ENCODE assay signal across 27 mouse cellular contexts in the genomic region with DNA sequence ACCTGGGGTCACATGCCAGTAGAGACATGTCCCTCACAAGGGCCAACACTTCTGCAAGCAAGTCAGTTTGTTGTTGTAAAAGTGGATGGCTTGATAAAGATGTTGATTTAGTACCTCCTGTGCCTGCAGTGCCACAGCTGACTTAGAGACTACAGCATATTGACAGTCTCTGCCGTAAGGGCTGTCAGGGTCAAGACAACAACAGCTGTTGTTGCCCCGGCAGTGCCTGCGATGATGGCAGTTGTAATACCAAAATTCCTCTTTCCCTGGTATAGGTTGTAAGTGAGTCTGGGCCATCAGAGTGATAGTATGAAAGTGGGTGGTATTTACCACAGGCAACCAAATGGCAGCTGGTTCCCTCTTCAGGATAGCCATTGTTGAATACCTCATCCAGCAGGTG.
"Had no signal": no experiment of that assay in that cellular context is flagged by ENCODE, and none has a peak within 500 bp of the region (broad histone marks: within the 10 kb centered on the region; RNA-seq: fewer than 3 reads in every experiment).

No protein-coding gene starts in this region.

- ATAC-seq: forebrain, embryonic 13.5 days; forebrain, embryonic 14.5 days; forebrain, embryonic 15.5 days; forebrain, embryonic 16.5 days; forebrain, postnatal 0 days had no signal

- H3K4me3 ChIP-seq: embryonic facial prominence, embryonic 10.5 days; embryonic facial prominence, embryonic 12.5 days; embryonic facial prominence, embryonic 13.5 days; embryonic facial prominence, embryonic 15.5 days; erythroblast, embryonic 14.5 days; forebrain, embryonic 10.5 days; forebrain, embryonic 12.5 days; forebrain, embryonic 13.5 days; forebrain, embryonic 15.5 days; heart, adult 2 months had no signal

- H3K27me3 ChIP-seq: embryonic facial prominence, embryonic 12.5 days; embryonic facial prominence, embryonic 13.5 days; embryonic facial prominence, embryonic 15.5 days; forebrain, embryonic 12.5 days; forebrain, embryonic 13.5 days; forebrain, embryonic 15.5 days had no signal

- H3K27ac ChIP-seq: embryonic facial prominence, embryonic 10.5 days; embryonic facial prominence, embryonic 12.5 days; embryonic facial prominence, embryonic 13.5 days; embryonic facial prominence, embryonic 15.5 days; forebrain, embryonic 10.5 days; forebrain, embryonic 12.5 days; forebrain, embryonic 13.5 days; forebrain, embryonic 15.5 days; heart, adult 2 months had no signal

- H3K9ac ChIP-seq: embryonic facial prominence, embryonic 12.5 days; embryonic facial prominence, embryonic 13.5 days; embryonic facial prominence, embryonic 15.5 days; forebrain, embryonic 12.5 days; forebrain, embryonic 13.5 days; forebrain, embryonic 15.5 days; forebrain, postnatal 0 days had no signal

- H3K4me1 ChIP-seq: embryonic facial prominence, embryonic 12.5 days; embryonic facial prominence, embryonic 13.5 days; embryonic facial prominence, embryonic 15.5 days; forebrain, embryonic 10.5 days; forebrain, embryonic 12.5 days; forebrain, embryonic 15.5 days had no signal

- DNase-seq: cerebellum, adult 2 months; cerebellum, adult 8-10 months; cerebellum, adult 9-10 months; cerebellum, adult 9-11 months; cerebellum, postnatal 10 days; cerebellum, postnatal 14 days; cerebellum, postnatal 25 days; cerebellum, postnatal 36 days; embryo, embryonic 11 days; forebrain, postnatal 0 days; gastrocnemius, postnatal 10 days; gastrocnemius, postnatal 14 days; gastrocnemius, postnatal 25 days; gastrocnemius, postnatal 36 days; heart, adult 18-20 months; heart, adult 2 months had no signal

- H3K36me3 ChIP-seq: embryonic facial prominence, embryonic 12.5 days; embryonic facial prominence, embryonic 15.5 days; forebrain, embryonic 12.5 days; forebrain, embryonic 15.5 days had no signal

- H3K9me3 ChIP-seq: embryonic facial prominence, embryonic 10.5 days; embryonic facial prominence, embryonic 12.5 days; embryonic facial prominence, embryonic 13.5 days; embryonic facial prominence, embryonic 15.5 days; forebrain, embryonic 10.5 days; forebrain, embryonic 12.5 days; forebrain, embryonic 13.5 days; forebrain, embryonic 15.5 days had no signal

- H3K4me2 ChIP-seq: embryonic facial prominence, embryonic 12.5 days; embryonic facial prominence, embryonic 13.5 days; embryonic facial prominence, embryonic 15.5 days; forebrain, embryonic 12.5 days; forebrain, embryonic 13.5 days; forebrain, embryonic 15.5 days had no signal
